ENCODE assay signal across 14 mouse cellular contexts in the genomic region with DNA sequence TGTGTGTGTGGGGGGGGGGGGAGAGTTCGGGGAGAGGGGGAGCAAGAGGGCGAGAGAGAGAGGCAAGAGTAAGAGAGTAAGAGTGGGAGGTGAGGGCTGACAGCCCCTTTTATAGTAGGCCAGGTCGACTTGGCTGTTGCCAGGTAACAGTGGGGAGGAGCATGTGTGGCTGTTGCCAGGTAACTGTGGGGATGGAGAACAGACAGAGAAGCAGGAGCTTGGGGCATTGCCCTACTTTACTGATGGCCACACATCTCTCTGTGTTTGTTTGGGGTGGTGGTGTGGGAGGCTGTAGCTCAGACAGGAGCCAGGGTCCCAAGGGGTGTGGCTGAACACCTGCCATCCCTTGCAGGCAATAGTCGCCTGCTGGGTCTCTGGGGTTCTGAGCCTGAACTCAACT.
DNase-seq lines count a peak whose midpoint lies in the region; ATAC-seq lines count a peak whose summit lies in the region.
"Had no signal": no experiment of that assay in that cellular context is flagged by ENCODE, and none has a peak within 500 bp of the region (broad histone marks: within the 10 kb centered on the region; RNA-seq: fewer than 3 reads in every experiment).

No protein-coding gene starts in this region.

- no peak overlapping the region for H3K4me3 ChIP-seq in hindbrain, embryonic 11.5 days (ENCODE audit: low read depth, low read length)
- H3K4me3 ChIP-seq in hindbrain, embryonic 10.5 days, result no peak overlapping the region
- H3K4me3 ChIP-seq in hindbrain, embryonic 12.5 days, result no peak overlapping the region
- no peak overlapping the region for H3K4me3 ChIP-seq in neural tube, embryonic 14.5 days (ENCODE audit: low read depth, low read length)
- H3K4me3 ChIP-seq: liver, embryonic 13.5 days had no signal

- no peak overlapping the region for H3K4me2 ChIP-seq in hindbrain, embryonic 11.5 days (replicated peaks; ENCODE audit: low read depth, low read length)
- H3K4me2 ChIP-seq in hindbrain, embryonic 12.5 days (replicated peaks), result no peak overlapping the region
- no peak overlapping the region for H3K4me2 ChIP-seq in neural tube, embryonic 14.5 days (ENCODE audit: low read depth, low read length)
- H3K4me2 ChIP-seq: liver, embryonic 13.5 days had no signal

- DNase-seq in hindbrain, embryonic 11.5 days (ENCODE audit: low spot score), result no peak
- no peak for DNase-seq in hindbrain, embryonic 10.5 days (ENCODE audit: low spot score)
- DNase-seq in right cerebral cortex, postnatal 10 days (ENCODE audit: low spot score in 2 of 2), result peak; percentile 31 to 43
- DNase-seq in right cerebral cortex, postnatal 25 days, result no peak
- DNase-seq in spleen, postnatal 36 days (ENCODE audit: low spot score in 2 of 2), result no peak
- DNase-seq in gastrocnemius, adult 8-10 months (ENCODE audit: low spot score in 2 of 2), result no peak
- DNase-seq: adrenal gland, postnatal 14 days; heart, postnatal 36 days; kidney, adult 2 months; liver, embryonic 13.5 days; thymus, postnatal 36 days had no signal

- H3K27me3 ChIP-seq in hindbrain, embryonic 11.5 days (ENCODE audit: control insufficient read depth, insufficient read depth, low read length), result no peaks in the 10 kb centered on the region
- peaks cover 4% of the 10 kb centered on the region; the same call in 1 of the 2 replicates for H3K27me3 ChIP-seq in hindbrain, embryonic 10.5 days (ENCODE audit: insufficient read depth, poor library complexity, severe bottlenecking)
- no peaks in the 10 kb centered on the region for H3K27me3 ChIP-seq in hindbrain, embryonic 12.5 days
- no peaks in the 10 kb centered on the region for H3K27me3 ChIP-seq in neural tube, embryonic 14.5 days (ENCODE audit: control insufficient read depth, insufficient read depth, low read length)
- H3K27me3 ChIP-seq: liver, embryonic 13.5 days had no signal

- H3K9ac ChIP-seq in hindbrain, embryonic 11.5 days (ENCODE audit: low read depth, low read length), result no peak overlapping the region
- no peak overlapping the region for H3K9ac ChIP-seq in hindbrain, embryonic 12.5 days
- H3K9ac ChIP-seq in neural tube, embryonic 14.5 days (replicated peaks; ENCODE audit: low read depth, low read length), result no peak overlapping the region
- H3K9ac ChIP-seq: liver, embryonic 13.5 days had no signal

- H3K4me1 ChIP-seq in hindbrain, embryonic 11.5 days (replicated peaks; ENCODE audit: control insufficient read depth, insufficient read depth, low read length), result no peaks in the 10 kb centered on the region
- 0 out of 2 replicates have a peak, but pooled peaks cover 5% of the 10 kb centered on the region for H3K4me1 ChIP-seq in hindbrain, embryonic 10.5 days (replicated peaks)
- no peaks in the 10 kb centered on the region for H3K4me1 ChIP-seq in hindbrain, embryonic 12.5 days
- H3K4me1 ChIP-seq in neural tube, embryonic 14.5 days (ENCODE audit: control insufficient read depth, insufficient read depth, low read length), result no peaks in the 10 kb centered on the region
- H3K4me1 ChIP-seq: liver, embryonic 13.5 days had no signal

- 0 out of 2 replicates have a peak, but pooled peaks have one; percentile 17 for ATAC-seq in hindbrain, embryonic 11.5 days (ENCODE audit: low FRiP score)
- ATAC-seq in hindbrain, embryonic 12.5 days (ENCODE audit: low FRiP score), result peak; percentile 18; the same call in 1 of the 2 replicates
- peak; percentile 38; the same call in 1 of the 2 replicates for ATAC-seq in neural tube, embryonic 14.5 days (ENCODE audit: low read depth)
- ATAC-seq: lung, postnatal 0 days had no signal

- H3K36me3 ChIP-seq in hindbrain, embryonic 11.5 days (ENCODE audit: control insufficient read depth, insufficient read depth, low read length), result no peaks in the 10 kb centered on the region
- H3K36me3 ChIP-seq in hindbrain, embryonic 10.5 days, result no peaks in the 10 kb centered on the region
- H3K36me3 ChIP-seq in hindbrain, embryonic 12.5 days, result no peaks in the 10 kb centered on the region
- H3K36me3 ChIP-seq in neural tube, embryonic 14.5 days (ENCODE audit: control insufficient read depth, insufficient read depth, low read length), result no peaks in the 10 kb centered on the region
- H3K36me3 ChIP-seq: liver, embryonic 13.5 days had no signal

- no peak overlapping the region for H3K27ac ChIP-seq in hindbrain, embryonic 11.5 days (ENCODE audit: low read depth, low read length)
- H3K27ac ChIP-seq in hindbrain, embryonic 10.5 days, result no peak overlapping the region
- no peak overlapping the region for H3K27ac ChIP-seq in hindbrain, embryonic 12.5 days
- H3K27ac ChIP-seq in neural tube, embryonic 14.5 days (ENCODE audit: low read depth, low read length), result no peak overlapping the region
- H3K27ac ChIP-seq: liver, embryonic 13.5 days had no signal

- no peaks in the 10 kb centered on the region for H3K9me3 ChIP-seq in hindbrain, embryonic 11.5 days (ENCODE audit: control insufficient read depth, low read length)
- no peaks in the 10 kb centered on the region for H3K9me3 ChIP-seq in hindbrain, embryonic 10.5 days
- H3K9me3 ChIP-seq in hindbrain, embryonic 12.5 days (replicated peaks), result no peaks in the 10 kb centered on the region
- H3K9me3 ChIP-seq in neural tube, embryonic 14.5 days (ENCODE audit: control insufficient read depth, low read length), result no peaks in the 10 kb centered on the region
- H3K9me3 ChIP-seq: liver, embryonic 13.5 days had no signal

- WGBS in hindbrain, embryonic 11.5 days, result 44% methylated on average over 2 of the region's 4 CpGs
- WGBS in hindbrain, embryonic 10.5 days, result 52% methylated on average over 4 of the region's 4 CpGs
- WGBS in hindbrain, embryonic 12.5 days, result 40% methylated on average over 2 of the region's 4 CpGs
- WGBS in neural tube, embryonic 14.5 days, result 56% methylated on average over 4 of the region's 4 CpGs

Comparison
In these comparisons a context has a peak if more than half of its experiments do, and no peak if none do; other contexts are left out.
1. DNase-seq: peak in right cerebral cortex, postnatal 10 days (2 of 2); none in hindbrain, embryonic 11.5 days (single experiment), hindbrain, embryonic 10.5 days (single experiment), right cerebral cortex, postnatal 25 days (single experiment), spleen, postnatal 36 days (0 of 2) and gastrocnemius, adult 8-10 months (0 of 2).
2. Peak in every context shown above with its lines, with median percentiles within 50 percentile points of each other: ATAC-seq.